Mouse (Mus musculus) heart, embryonic 12.5 days (tissue): Measurements from ENCODE around the gene Garem2. TPM values are rescaled to one million over a fixed set of nuclear protein-coding genes. Genes with fewer than 3 reads are reported as not detected.
A peak's percentile ranks its signal among the peaks of the same experiment; 100 is the strongest.

Experiments
- ATAC-seq: fragments of 200-750 bp; cut with Nextera tagmentation; 2 replicates; pipeline ENCODE4 v1.8.0; 2017; ENCODE audit warnings: moderate TSS enrichment, moderate library complexity; ENCODE audit not compliant: insufficient number of reproducible peaks, low FRiP score
- H3K27ac ChIP-seq: fragments of 300-500 bp; sonication (generic); 2 replicates; pipeline ENCODE4 v1.5.1; 2016; ENCODE audit warnings: mild to moderate bottlenecking, moderate library complexity; ENCODE audit not compliant: poor library complexity, severe bottlenecking
- H3K27me3 ChIP-seq: fragments of 300-500 bp; sonication (generic); replicated peaks from 2 replicates; pipeline ENCODE4 v1.6.1; 2016; ENCODE audit warnings: mild to moderate bottlenecking, moderate library complexity
- H3K36me3 ChIP-seq: fragments of 300-500 bp; sonication (generic); 2 replicates; pipeline ENCODE4 v1.6.1; 2016; ENCODE audit warnings: mild to moderate bottlenecking, moderate library complexity
- H3K4me1 ChIP-seq: fragments of 300-500 bp; sonication (generic); replicated peaks from 2 replicates; pipeline ENCODE4 v1.6.1; 2016; ENCODE audit warnings: mild to moderate bottlenecking
- H3K4me2 ChIP-seq: fragments of 300-500 bp; sonication (generic); 2 replicates; pipeline ENCODE4 v1.6.1; 2016; ENCODE audit warnings: mild to moderate bottlenecking, moderate library complexity
- H3K4me3 ChIP-seq: fragments of 300-500 bp; sonication (generic); 2 replicates; pipeline ENCODE4 v1.5.1; 2016; ENCODE audit warnings: mild to moderate bottlenecking
- H3K9ac ChIP-seq: fragments of 300-500 bp; sonication (generic); 2 replicates; pipeline ENCODE4 v1.6.1; 2016; ENCODE audit warnings: mild to moderate bottlenecking, moderate library complexity
- H3K9me3 ChIP-seq: fragments of 300-500 bp; sonication (generic); replicated peaks from 2 replicates; pipeline ENCODE4 v1.6.1; 2016; ENCODE audit warnings: mild to moderate bottlenecking, moderate library complexity
- WGBS: fragments of 180-500 bp; shearing (Covaris S2); methylation state at CpG from one replicate; pipeline ENCODE4 v1.1.7; 2016; 5-methylcytosine and 5-hydroxymethylcytosine counted together
- polyA plus RNA-seq: library from polyadenylated mRNA; unstranded; fragments of >200 nt; fragmentation: Nextera tagmentation; extraction: Ambion mirVana; gene quantifications from 2 replicates; pipeline ENCODE4 v1.2.1, GENCODE M21; 2016

Gene Garem2
- polyA plus RNA-seq, 1 experiment from 2014 or later = 0.40 TPM

DNA sequence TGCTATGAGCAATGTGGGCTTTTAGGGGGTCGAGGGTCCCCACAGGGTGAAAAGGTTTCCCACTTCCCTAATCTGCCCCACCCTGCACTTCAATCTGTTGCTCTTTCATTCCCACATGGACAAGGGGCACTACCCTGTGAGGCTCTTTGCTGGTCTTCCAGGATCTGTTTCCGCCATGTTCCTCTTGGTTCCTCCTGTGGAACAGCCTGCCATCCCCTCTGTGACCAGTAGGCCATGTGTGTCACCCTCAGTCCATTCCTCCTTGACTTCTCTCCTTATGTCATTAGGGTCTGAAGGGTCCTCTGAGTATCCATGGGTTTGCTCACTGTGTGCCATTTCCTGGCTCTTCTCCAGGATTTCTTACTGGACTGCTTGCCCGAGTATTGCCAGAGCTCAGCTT is 6.8 kb downstream of the Garem2 start:
- H3K27me3 ChIP-seq = peaks cover 88% of the 10 kb centered on the region
- H3K9ac ChIP-seq = no peak overlapping the region
- no peaks in the 10 kb centered on the region for H3K9me3 ChIP-seq
- no peak overlapping the region for H3K4me3 ChIP-seq
- WGBS = 59% methylated on average over 3 of the region's 3 CpGs
- peaks cover 6% of the 10 kb centered on the region for H3K36me3 ChIP-seq
- peak overlapping the region; percentile 66 for H3K4me2 ChIP-seq
- H3K27ac ChIP-seq = no peak overlapping the region
- peaks cover 30% of the 10 kb centered on the region for H3K4me1 ChIP-seq
- no peak for ATAC-seq

DNA sequence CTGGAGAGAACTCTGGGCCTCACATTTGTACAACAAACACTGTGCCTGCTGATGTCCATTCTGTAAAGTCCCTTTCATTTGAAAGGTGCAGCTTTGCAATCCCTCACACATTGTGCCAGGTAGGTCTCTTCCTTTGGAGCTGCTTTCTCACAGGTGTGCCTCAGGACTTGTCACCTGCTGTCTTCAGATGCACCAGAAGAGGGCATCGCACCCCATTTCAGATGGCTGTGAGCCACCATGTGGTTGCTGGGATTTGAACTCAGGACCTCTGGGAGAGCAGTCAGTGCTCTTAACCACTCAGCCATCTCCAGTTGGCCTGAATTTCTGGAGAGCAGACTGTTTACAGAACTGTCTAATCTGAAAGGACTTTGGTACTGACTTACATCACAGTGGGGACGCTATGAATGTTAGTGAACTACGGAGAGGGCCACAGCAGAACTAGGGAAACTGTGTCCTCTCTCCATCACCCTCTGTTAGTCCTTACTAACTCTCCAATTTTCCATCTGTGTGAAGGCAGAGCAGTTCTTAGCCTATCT is 7.6 kb downstream of the Garem2 start:
- peaks cover 80% of the 10 kb centered on the region for H3K27me3 ChIP-seq
- no peak for ATAC-seq
- peaks cover 21% of the 10 kb centered on the region for H3K4me1 ChIP-seq
- H3K4me2 ChIP-seq = no peak overlapping the region
- peaks cover 14% of the 10 kb centered on the region for H3K36me3 ChIP-seq
- H3K4me3 ChIP-seq = no peak overlapping the region
- 80% methylated on average over 3 of the region's 3 CpGs for WGBS
- no peak overlapping the region for H3K9ac ChIP-seq
- no peaks in the 10 kb centered on the region for H3K9me3 ChIP-seq
- H3K27ac ChIP-seq = no peak overlapping the region

DNA sequence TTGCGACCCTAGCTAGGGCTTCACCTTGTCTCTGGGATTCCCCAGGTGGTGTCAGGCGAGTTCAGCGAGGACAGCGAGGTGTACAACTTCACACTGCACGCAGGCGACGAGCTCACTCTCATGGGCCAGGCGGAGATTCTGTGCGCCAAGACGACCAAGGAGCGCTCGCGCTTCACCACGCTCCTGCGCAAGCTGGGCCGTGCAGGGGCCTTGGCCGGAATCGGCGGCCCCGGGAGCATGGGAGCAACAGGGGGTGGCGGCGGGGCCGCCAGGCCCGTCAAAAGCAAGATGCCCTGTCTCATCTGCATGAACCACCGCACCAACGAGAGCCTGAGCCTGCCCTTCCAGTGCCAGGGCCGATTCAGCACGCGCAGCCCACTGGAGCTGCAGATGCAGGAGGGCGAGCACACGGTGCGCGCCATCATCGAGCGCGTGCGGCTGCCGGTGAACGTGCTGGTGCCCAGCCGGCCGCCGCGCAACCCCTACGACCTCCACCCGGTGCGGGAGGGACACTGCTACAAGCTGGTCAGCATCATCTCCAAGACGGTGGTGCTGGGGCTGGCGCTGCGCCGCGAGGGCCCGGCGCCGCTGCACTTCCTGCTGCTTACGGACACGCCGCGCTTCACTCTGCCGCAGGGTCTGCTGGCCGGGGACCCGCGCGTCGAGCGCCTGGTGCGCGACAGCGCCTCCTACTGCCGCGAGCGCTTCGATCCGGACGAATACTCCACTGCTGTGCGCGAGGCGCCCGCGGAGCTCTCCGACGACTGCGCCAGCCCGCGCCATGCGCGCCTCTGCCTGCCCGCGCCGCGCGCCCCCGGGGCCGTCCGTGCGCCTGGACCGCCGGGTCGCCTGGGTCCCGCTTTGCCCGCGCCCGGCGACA is 9.2 kb downstream of the Garem2 start:
- peak overlapping the region; percentile 59 for H3K9ac ChIP-seq
- peaks cover 29% of the 10 kb centered on the region for H3K36me3 ChIP-seq
- H3K27me3 ChIP-seq = peaks cover 65% of the 10 kb centered on the region
- WGBS = under 1% methylated on average over 102 of the region's 103 CpGs
- peak; percentile 60 for ATAC-seq
- H3K4me1 ChIP-seq = peaks cover 21% of the 10 kb centered on the region
- H3K27ac ChIP-seq = no peak overlapping the region
- H3K4me2 ChIP-seq = peak overlapping the region; percentile 97
- H3K4me3 ChIP-seq = peak overlapping the region; percentile 55
- no peaks in the 10 kb centered on the region for H3K9me3 ChIP-seq

DNA sequence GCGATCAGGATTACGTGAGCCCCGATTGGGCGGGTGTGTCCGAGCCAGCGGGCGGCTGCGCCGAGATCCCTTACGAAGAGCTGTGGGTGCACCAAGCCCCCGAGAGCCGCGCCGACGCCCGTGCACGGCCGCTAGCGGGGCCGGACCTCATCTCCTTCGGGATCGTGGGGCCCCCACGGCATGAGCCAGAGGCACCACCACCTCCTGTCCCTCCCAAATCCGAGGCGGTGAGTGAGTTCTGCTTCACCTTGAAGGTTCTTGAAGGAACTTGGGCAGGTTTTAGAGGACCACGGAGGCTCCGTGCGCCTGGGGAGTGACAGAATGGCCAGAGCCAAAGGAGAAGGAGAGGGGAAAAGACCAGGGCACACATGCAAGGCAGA is 9.8 kb downstream of the Garem2 start:
- H3K27ac ChIP-seq = no peak overlapping the region
- peak overlapping the region; percentile 59 for H3K9ac ChIP-seq
- ATAC-seq = peak; percentile 8; the same call in 1 of the 2 replicates
- peak overlapping the region; percentile 55 for H3K4me3 ChIP-seq
- WGBS = 1% methylated on average over 28 of the region's 28 CpGs
- peaks cover 21% of the 10 kb centered on the region for H3K4me1 ChIP-seq
- peaks cover 36% of the 10 kb centered on the region for H3K36me3 ChIP-seq
- H3K4me2 ChIP-seq = peak overlapping the region; percentile 97
- H3K9me3 ChIP-seq = no peaks in the 10 kb centered on the region
- peaks cover 58% of the 10 kb centered on the region for H3K27me3 ChIP-seq

DNA sequence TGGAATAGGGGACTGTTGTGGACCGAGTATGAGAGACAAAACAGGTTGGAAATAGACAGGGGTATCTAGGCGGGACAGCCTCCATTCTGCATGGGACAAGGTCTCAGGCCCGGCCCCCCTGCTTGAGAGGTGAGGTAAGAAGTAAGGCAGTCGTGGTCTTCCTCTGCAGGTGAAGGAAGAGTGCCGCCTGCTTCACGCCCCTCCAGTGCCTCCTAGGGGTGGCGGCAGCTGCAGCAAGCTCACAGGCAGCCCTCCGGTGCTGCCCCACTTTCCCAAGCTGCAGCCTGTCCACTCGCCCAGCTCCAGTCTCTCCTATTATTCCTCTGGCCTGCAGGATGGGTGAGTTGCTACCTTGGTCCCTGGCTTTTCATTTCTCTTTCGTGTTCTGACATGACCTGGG is 10.8 kb downstream of the Garem2 start:
- Histone ChIP-seq H3K9ac (no peak overlapping the region), H3K4me2 (no peak overlapping the region), H3K27ac (no peak overlapping the region), H3K9me3 (no peaks in the 10 kb centered on the region), H3K4me1 (peaks cover 15% of the 10 kb centered on the region), H3K4me3 (no peak overlapping the region), H3K36me3 (peaks cover 45% of the 10 kb centered on the region), H3K27me3 (peaks cover 50% of the 10 kb centered on the region)
- 30% methylated on average over 10 of the region's 10 CpGs for WGBS
- ATAC-seq = no peak

DNA sequence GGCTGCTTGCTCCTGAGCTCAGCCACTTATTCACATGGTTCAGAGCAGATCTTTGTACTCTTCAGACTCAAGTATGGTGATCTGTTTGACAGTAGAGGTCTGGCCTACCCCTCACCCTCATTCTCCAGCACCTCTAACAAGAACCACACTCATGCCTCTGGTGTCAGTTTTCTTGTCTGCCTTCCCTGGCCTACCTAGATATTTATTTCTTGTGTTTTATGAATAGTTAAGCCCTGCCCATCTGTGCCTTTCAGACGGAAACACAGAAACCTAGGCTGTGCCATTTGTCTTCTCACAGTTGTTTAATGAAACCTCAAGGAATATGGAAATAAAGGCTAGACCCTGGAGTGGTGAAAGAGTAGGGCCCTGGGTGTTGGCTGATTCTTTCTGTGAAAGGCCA is 13.1 kb downstream of the Garem2 start:
- Histone ChIP-seq H3K36me3 (peaks cover 68% of the 10 kb centered on the region), H3K4me3 (no peak overlapping the region), H3K4me1 (peaks cover 5% of the 10 kb centered on the region; the same call in 1 of the 2 replicates), H3K9ac (no peak overlapping the region), H3K27ac (no peak overlapping the region), H3K4me2 (no peak overlapping the region), H3K27me3 (peaks cover 31% of the 10 kb centered on the region), H3K9me3 (no peaks in the 10 kb centered on the region)
- 89% methylated on average over 1 of the region's 1 CpGs for WGBS
- ATAC-seq = no peak

DNA sequence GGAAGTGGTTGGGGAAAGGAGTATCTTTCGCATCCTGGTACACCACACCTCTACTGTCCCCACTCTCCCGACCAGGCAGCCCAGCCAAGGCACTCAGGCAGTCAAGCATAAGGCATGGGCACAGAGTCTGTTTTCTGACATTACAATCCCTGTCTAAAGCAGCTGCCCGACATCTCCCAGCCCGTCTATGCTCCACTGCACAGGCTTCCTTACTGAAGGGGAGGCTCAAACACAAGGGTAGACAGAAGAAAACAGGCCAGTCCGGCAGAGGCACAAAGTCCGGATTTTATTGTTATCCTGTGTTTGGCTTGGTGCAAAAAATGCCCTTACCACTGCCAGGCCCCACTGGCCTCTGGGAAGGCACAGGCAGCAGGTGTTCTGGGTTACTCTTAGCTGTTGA is 14.2 kb downstream of the Garem2 start:
- peaks cover 23% of the 10 kb centered on the region for H3K27me3 ChIP-seq
- WGBS = 87% methylated on average over 6 of the region's 6 CpGs
- H3K4me1 ChIP-seq = peaks cover 5% of the 10 kb centered on the region; the same call in 1 of the 2 replicates
- H3K27ac ChIP-seq = no peak overlapping the region
- no peak overlapping the region for H3K4me3 ChIP-seq
- H3K9ac ChIP-seq = no peak overlapping the region
- no peaks in the 10 kb centered on the region for H3K9me3 ChIP-seq
- peaks cover 80% of the 10 kb centered on the region for H3K36me3 ChIP-seq
- no peak overlapping the region for H3K4me2 ChIP-seq
- no peak for ATAC-seq

DNA sequence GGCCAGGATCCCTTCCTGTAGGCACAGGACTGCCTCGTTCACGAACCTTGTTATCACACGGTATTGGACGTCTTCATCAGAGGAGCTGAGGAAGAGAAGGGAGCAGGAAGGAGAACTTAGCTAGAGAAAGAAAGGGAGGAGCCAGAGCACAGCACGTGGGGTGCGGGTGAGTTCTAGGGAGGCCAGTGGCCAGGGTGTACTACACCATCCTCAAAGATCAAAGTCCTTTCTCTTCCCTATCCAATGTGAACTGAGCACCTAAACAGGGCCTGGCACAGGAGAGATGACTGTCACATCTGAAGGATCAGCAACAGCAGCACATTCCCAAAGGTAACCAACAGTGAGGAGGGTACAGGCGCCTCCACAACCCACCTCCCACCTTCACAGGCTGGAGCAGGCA is 15.1 kb downstream of the Garem2 start:
- Histone ChIP-seq H3K4me1 (no peaks in the 10 kb centered on the region), H3K27me3 (peaks cover 17% of the 10 kb centered on the region), H3K4me2 (no peak overlapping the region), H3K27ac (no peak overlapping the region), H3K36me3 (peaks cover 89% of the 10 kb centered on the region), H3K4me3 (no peak overlapping the region), H3K9ac (no peak overlapping the region), H3K9me3 (no peaks in the 10 kb centered on the region)
- 87% methylated on average over 7 of the region's 7 CpGs for WGBS
- no peak for ATAC-seq

DNA sequence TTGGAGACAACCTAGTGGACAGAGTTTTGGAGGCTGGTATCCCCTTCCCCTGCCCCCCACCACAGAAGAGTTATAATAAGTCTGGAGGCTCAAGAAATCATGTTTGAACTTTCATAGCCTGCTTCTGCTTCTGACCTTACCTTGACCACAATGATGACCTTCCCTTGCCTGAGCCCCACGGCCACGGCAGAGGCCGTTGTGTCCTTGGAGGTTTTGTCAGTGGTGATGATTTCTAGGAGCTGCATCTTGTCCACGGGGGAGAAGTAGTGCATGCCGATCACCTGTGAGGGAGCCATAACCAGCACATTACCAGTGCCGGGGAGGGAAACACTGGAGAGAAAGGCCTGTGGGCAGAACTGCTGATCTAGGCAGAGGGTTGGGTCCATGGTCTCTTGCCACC is 17.5 kb downstream of the Garem2 start:
- Histone ChIP-seq H3K4me2 (no peak overlapping the region), H3K4me3 (no peak overlapping the region), H3K4me1 (no peaks in the 10 kb centered on the region), H3K27ac (no peak overlapping the region), H3K27me3 (no peaks in the 10 kb centered on the region), H3K9me3 (no peaks in the 10 kb centered on the region), H3K36me3 (peaks cover 98% of the 10 kb centered on the region), H3K9ac (no peak overlapping the region)
- ATAC-seq = no peak
- WGBS = 89% methylated on average over 6 of the region's 6 CpGs

DNA sequence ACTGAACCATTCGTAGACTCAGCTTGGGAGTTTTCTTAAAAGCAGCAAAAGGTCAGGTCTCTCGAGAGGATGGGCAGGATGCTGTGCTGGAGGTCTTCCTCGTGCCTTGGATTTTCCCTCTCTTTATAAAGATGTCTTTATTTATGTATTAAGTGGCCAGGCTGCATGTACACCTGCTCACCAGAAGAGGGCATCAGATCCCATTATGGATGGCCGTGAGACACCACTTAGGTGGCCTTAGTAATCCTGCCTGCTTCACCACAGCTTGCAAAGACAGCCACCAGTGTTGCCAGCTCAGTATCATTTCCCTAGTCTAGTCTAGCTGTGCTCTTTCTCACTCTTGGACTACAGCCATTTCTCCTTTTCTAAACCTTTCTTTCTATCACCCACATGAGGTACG is 20.6 kb downstream of the Garem2 start:
- H3K9me3 ChIP-seq = no peaks in the 10 kb centered on the region
- H3K27ac ChIP-seq = no peak overlapping the region
- H3K4me3 ChIP-seq = no peak overlapping the region
- H3K36me3 ChIP-seq = peaks cover 96% of the 10 kb centered on the region
- no peak for ATAC-seq
- H3K27me3 ChIP-seq = no peaks in the 10 kb centered on the region
- H3K4me2 ChIP-seq = no peak overlapping the region
- H3K9ac ChIP-seq = no peak overlapping the region
- WGBS = 53% methylated on average over 5 of the region's 5 CpGs
- no peaks in the 10 kb centered on the region for H3K4me1 ChIP-seq

DNA sequence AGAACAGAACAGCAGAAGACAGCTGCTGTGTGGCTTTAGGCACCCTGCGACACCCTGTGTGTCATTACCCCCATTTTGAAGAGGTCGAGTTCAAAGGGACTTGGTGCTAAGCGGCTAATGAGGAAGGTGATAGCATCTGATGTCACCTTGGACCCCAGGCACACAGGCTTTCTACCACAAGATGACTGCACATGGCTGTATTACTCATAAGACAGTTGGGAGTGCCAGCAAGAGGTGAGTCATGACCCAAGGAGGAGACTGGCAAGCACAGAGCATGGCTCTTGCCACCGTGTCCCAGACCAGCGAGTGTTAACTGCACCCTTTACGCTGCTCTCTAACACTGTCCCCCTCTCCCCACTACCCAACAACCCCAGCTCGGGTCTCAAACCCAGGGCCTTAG is 21.8 kb downstream of the Garem2 start:
- Histone ChIP-seq H3K27me3 (no peaks in the 10 kb centered on the region), H3K9me3 (no peaks in the 10 kb centered on the region), H3K4me2 (no peak overlapping the region), H3K36me3 (peaks cover 91% of the 10 kb centered on the region), H3K4me3 (no peak overlapping the region), H3K27ac (no peak overlapping the region), H3K4me1 (no peaks in the 10 kb centered on the region), H3K9ac (no peak overlapping the region)
- ATAC-seq = no peak
- 81% methylated on average over 7 of the region's 7 CpGs for WGBS
